ENCODE assay signal across 36 mouse cellular contexts in genomic region chr11:121004281-121004680, GRCm38 (mm10). TPM values are rescaled to one million over a fixed set of nuclear protein-coding genes. Genes with fewer than 3 reads are reported as not detected.
DNase-seq lines count a peak whose midpoint lies in the region; ATAC-seq and TF ChIP-seq lines count a peak whose summit lies in the region.
"Had no signal": no experiment of that assay in that cellular context is flagged by ENCODE, and none has a peak within 500 bp of the region (broad histone marks: within the 10 kb centered on the region; RNA-seq: fewer than 3 reads in every experiment).

No protein-coding gene starts in this region.

- peaks cover 2 to 10% of the 10 kb centered on the region in 2 experiments for H3K4me1 ChIP-seq in MEL (ENCODE audit: control insufficient read depth in 1 of 2, insufficient read depth in 2 of 2, low read length in 2 of 2)
- H3K4me1 ChIP-seq in stomach, postnatal 0 days (replicated peaks; ENCODE audit: control insufficient read depth, insufficient read depth): 0 out of 2 replicates have a peak, but pooled peaks cover 2% of the 10 kb centered on the region
- H3K4me1 ChIP-seq: forebrain, embryonic 12.5 days; forebrain, embryonic 15.5 days; intestine, embryonic 15.5 days had no signal

- H3K4me2 ChIP-seq in stomach, postnatal 0 days (replicated peaks; ENCODE audit: low read depth): no peak overlapping the region
- H3K4me2 ChIP-seq: embryonic facial prominence, embryonic 13.5 days; forebrain, embryonic 12.5 days; forebrain, embryonic 15.5 days; heart, embryonic 11.5 days; hindbrain, embryonic 12.5 days; intestine, embryonic 15.5 days had no signal

- POLR2A ChIA-PET in Patski (lab: Charles Lee): no interaction called here

- WGBS in stomach, postnatal 0 days: 43% methylated on average over 5 of the region's 5 CpGs

- H3K36me3 ChIP-seq in MEL (ENCODE audit: control insufficient read depth in 1 of 2, insufficient read depth in 2 of 2, low read length in 2 of 2): no peaks in the 10 kb centered on the region
- no peaks in the 10 kb centered on the region for H3K36me3 ChIP-seq in stomach, postnatal 0 days (ENCODE audit: control insufficient read depth, insufficient read depth, low read length)
- H3K36me3 ChIP-seq: forebrain, embryonic 12.5 days; forebrain, embryonic 15.5 days; hindbrain, embryonic 12.5 days; intestine, embryonic 15.5 days had no signal

- in situ Hi-C loops in Patski (cut with MboI; ENCODE audit: low pct_unique_long_range_greater_than_20kb): no loop called here

- H3K27ac ChIP-seq in MEL (ENCODE audit: control insufficient read depth, low read depth, low read length): no peak overlapping the region
- no peak overlapping the region for H3K27ac ChIP-seq in stomach, postnatal 0 days (replicated peaks)
- H3K27ac ChIP-seq: embryonic facial prominence, embryonic 10.5 days; embryonic facial prominence, embryonic 13.5 days; forebrain, embryonic 12.5 days; forebrain, embryonic 15.5 days; gastrocnemius, adult 2 months; hindbrain, embryonic 12.5 days; intestine, embryonic 15.5 days had no signal

- H3K9me3 ChIP-seq in MEL (replicated peaks; ENCODE audit: insufficient read depth, low read length): no peaks in the 10 kb centered on the region
- no peaks in the 10 kb centered on the region for H3K9me3 ChIP-seq in stomach, postnatal 0 days (ENCODE audit: control insufficient read depth, low read length)
- H3K9me3 ChIP-seq: embryonic facial prominence, embryonic 10.5 days; embryonic facial prominence, embryonic 13.5 days; forebrain, embryonic 12.5 days; forebrain, embryonic 15.5 days; hindbrain, embryonic 12.5 days; intestine, embryonic 15.5 days had no signal

- CTCF ChIA-PET in Patski (lab: Charles Lee): no interaction called here

- H3K27me3 ChIP-seq in MEL (ENCODE audit: control insufficient read depth in 1 of 2, insufficient read depth in 2 of 2, low read length in 2 of 2): no peaks in the 10 kb centered on the region
- H3K27me3 ChIP-seq in Patski: no peaks in the 10 kb centered on the region
- H3K27me3 ChIP-seq in stomach, postnatal 0 days (ENCODE audit: control insufficient read depth, insufficient read depth, low read length): no peaks in the 10 kb centered on the region
- H3K27me3 ChIP-seq: embryonic facial prominence, embryonic 13.5 days; forebrain, embryonic 12.5 days; forebrain, embryonic 15.5 days; hindbrain, embryonic 12.5 days; intestine, embryonic 15.5 days had no signal

- peak; percentile 62 for ATAC-seq in Patski
- 0 out of 2 replicates have a peak, but pooled peaks have one; percentile 43 for ATAC-seq in stomach, postnatal 0 days (ENCODE audit: low FRiP score, low TSS enrichment)
- ATAC-seq: forebrain, embryonic 15.5 days; hindbrain, embryonic 16.5 days; intestine, embryonic 15.5 days had no signal

- no peaks in the 10 kb centered on the region for H3K79me2 ChIP-seq in MEL (ENCODE audit: control insufficient read depth, insufficient read depth, low read length, poor library complexity)

- H3K4me3 ChIP-seq in MEL (ENCODE audit: control insufficient read depth in 1 of 2, insufficient read depth in 1 of 2, low read depth in 2 of 2, low read length in 2 of 2): no peak overlapping the region
- H3K4me3 ChIP-seq in stomach, postnatal 0 days (ENCODE audit: low read depth, low read length): no peak overlapping the region
- H3K4me3 ChIP-seq: embryonic facial prominence, embryonic 10.5 days; embryonic facial prominence, embryonic 13.5 days; erythroblast, embryonic 14.5 days; forebrain, embryonic 12.5 days; forebrain, embryonic 15.5 days; gastrocnemius, adult 2 months; hindbrain, embryonic 12.5 days; intestine, embryonic 15.5 days had no signal

- H3K9ac ChIP-seq in MEL (ENCODE audit: control insufficient read depth, low read depth, low read length, poor library complexity, severe bottlenecking): no peak overlapping the region
- H3K9ac ChIP-seq in stomach, postnatal 0 days (ENCODE audit: low read length): no peak overlapping the region
- H3K9ac ChIP-seq: embryonic facial prominence, embryonic 13.5 days; forebrain, embryonic 12.5 days; forebrain, embryonic 15.5 days; hindbrain, embryonic 12.5 days; intestine, embryonic 15.5 days had no signal

- TF ChIP-seq CTCF in MEL (IDR thresholded peaks at IDR 0.05 in 2 of 3, conservative IDR thresholded peaks at IDR 0.05 in 1 of 3; ENCODE audit: control insufficient read depth in 1 of 3, insufficient read depth in 1 of 3, low read depth in 2 of 3, low read length in 3 of 3, poor library complexity in 1 of 3, severe bottlenecking in 1 of 3): no peak
- TF ChIP-seq CTCF in Patski (IDR thresholded peaks at IDR 0.05): no peak
- TF ChIP-seq CTCF in stomach, postnatal 0 days (IDR thresholded peaks at IDR 0.05; ENCODE audit: low read depth): no peak

- TF ChIP-seq POLR2A in MEL (IDR thresholded peaks at IDR 0.05; ENCODE audit: control insufficient read depth in 1 of 2, insufficient read depth in 1 of 2, low read depth in 1 of 2, low read length in 2 of 2, poor library complexity in 1 of 2): no peak

- DNase-seq in adrenal gland, postnatal 14 days: peak; percentile 35
- DNase-seq in adrenal gland, adult 18-20 months (ENCODE audit: low spot score in 2 of 2): no peak
- DNase-seq in MEL (ENCODE audit: low read depth, low spot score): no peak
- DNase-seq in Patski (ENCODE audit: low read depth, low spot score): no peak
- DNase-seq in stomach, postnatal 0 days (ENCODE audit: low spot score): no peak
- DNase-seq in cerebellum, adult 11-12 months: no peak
- DNase-seq in urinary bladder, adult 18-20 months (ENCODE audit: low spot score in 2 of 2): no peak
- no peak for DNase-seq in heart, adult 8-10 months (ENCODE audit: low spot score)
- DNase-seq: adrenal gland, adult 8-10 months; B cell, adult 2 months; cerebellum, adult 11 months; cerebellum, adult 8-10 months; cerebellum, postnatal 10 days; cerebellum, postnatal 36 days; embryo, embryonic 11 days; gastrocnemius, adult 2 months; heart, adult 11 months; kidney, adult 11 months; kidney, adult 8-10 months had no signal

- no peak for TF ChIP-seq RAD21 in MEL (IDR thresholded peaks at IDR 0.05; ENCODE audit: low read depth, low read length)

- TF ChIP-seq EP300 in MEL (IDR thresholded peaks at IDR 0.05; ENCODE audit: low read depth in 1 of 2, low read length in 2 of 2): no peak
- TF ChIP-seq EP300 in stomach, postnatal 0 days (optimal IDR thresholded peaks at IDR 0.05): no peak

TF ChIP-seq in MEL, 35 proteins besides CTCF, POLR2A, EP300 and RAD21:
- TF ChIP-seq MYB (IDR thresholded peaks at IDR 0.05; ENCODE audit: low read depth, low read length) (no peak), MAZ (IDR thresholded peaks at IDR 0.05; ENCODE audit: low read depth, low read length) (0 out of 2 replicates have a peak, but pooled peaks have one; percentile 22)
TF ChIP-seq in MEL: peak in this region for 1.

RNA-seq across cellular contexts. Expression of gene Csnk1d, which starts 13.2 kb away (rescaled TPM):
- 124 and 135 TPM in 2 replicates for total RNA-seq in adrenal gland, postnatal 14 days (2021)
- total RNA-seq in adrenal gland, adult 18-20 months (2021): 100 to 1,000 TPM; 108 to 127 TPM
- total RNA-seq in MEL (2012; rRNA removed): 81.3 and 83.2 TPM in 2 replicates
- 100 to 1,000 TPM; 121 to 329 TPM for polyA plus RNA-seq in MEL (2012; ENCODE audit: insufficient read depth in 1 of 2, insufficient read length in 2 of 2, low read depth in 1 of 2, low replicate concordance in 2 of 2, missing spikeins in 1 of 2)
- 144 TPM for polyA plus RNA-seq in Patski (2021)
- 60.7 and 63.8 TPM in 2 replicates for polyA plus RNA-seq in stomach, postnatal 0 days (2015; fragmentation: Nextera tagmentation; extraction: Ambion mirVana)
- 10 to 100 TPM; 52.1 to 61.2 (median 56.3) TPM for total RNA-seq in heart, adult 8-10 months (2022)

RNA-seq across cellular contexts. Expression of gene Cd7, which starts 34.9 kb away (rescaled TPM):
- total RNA-seq in adrenal gland, postnatal 14 days (2021): 0.48 and 3.8 TPM in 2 replicates
- 1 to 10 TPM in 1 of 2 experiments, under 1 TPM in 1; 0.43 to 1.3 TPM for total RNA-seq in adrenal gland, adult 18-20 months (2021)
- total RNA-seq in MEL (2012; rRNA removed): 0.39 and 0.58 TPM in 2 replicates
- polyA plus RNA-seq in MEL (2012; ENCODE audit: insufficient read depth in 1 of 2, insufficient read length in 2 of 2, low read depth in 1 of 2, low replicate concordance in 2 of 2, missing spikeins in 1 of 2) (under 1 TPM in 1 of 2 experiments, not detected in 1; 0.33 TPM), Patski (2021) (not detected)
- polyA plus RNA-seq in stomach, postnatal 0 days (2015; fragmentation: Nextera tagmentation; extraction: Ambion mirVana): 0.31 and 0.51 TPM in 2 replicates
- total RNA-seq in heart, adult 8-10 months (2022): under 1 TPM in 2 of 4 experiments, not detected in 2; 0.37 to 0.49 TPM
- total RNA-seq: gastrocnemius, adult 2 months; gastrocnemius, postnatal 14 days; gastrocnemius, postnatal 4 days had no signal
- polyA plus RNA-seq: embryonic facial prominence, embryonic 10.5 days; erythroblast, embryonic 14.5 days; forebrain, embryonic 12.5 days; forebrain, embryonic 15.5 days; heart, embryonic 11.5 days; heart, embryonic 14.5 days; heart, postnatal 0 days; hindbrain, embryonic 12.5 days; hindbrain, embryonic 16.5 days had no signal

RNA-seq across cellular contexts. Expression of gene Slc16a3, which starts 56.0 kb away (rescaled TPM):
- 10.6 and 14.0 TPM in 2 replicates for total RNA-seq in adrenal gland, postnatal 14 days (2021)
- total RNA-seq in adrenal gland, adult 18-20 months (2021): 1 to 10 TPM; 1.3 to 4.4 TPM
- total RNA-seq in MEL (2012; rRNA removed): 570 and 748 TPM in 2 replicates
- polyA plus RNA-seq in MEL (2012; ENCODE audit: insufficient read depth in 1 of 2, insufficient read length in 2 of 2, low read depth in 1 of 2, low replicate concordance in 2 of 2, missing spikeins in 1 of 2) (100 to 1,000 TPM in 1 of 2 experiments, 10 to 100 TPM in 1; 85.7 to 610 TPM), Patski (2021) (0.39 TPM)
- polyA plus RNA-seq in stomach, postnatal 0 days (2015; fragmentation: Nextera tagmentation; extraction: Ambion mirVana): 7.2 and 10.0 TPM in 2 replicates
- total RNA-seq in heart, adult 8-10 months (2022): 1 to 10 TPM; 1.0 to 3.7 (median 1.3) TPM

RNA-seq across cellular contexts. Expression of gene Sectm1b, which starts 59.1 kb away (rescaled TPM):
- total RNA-seq in adrenal gland, postnatal 14 days (2021): not detected in 2 replicates
- under 1 TPM in 1 of 2 experiments, not detected in 1; 0.27 TPM for total RNA-seq in adrenal gland, adult 18-20 months (2021)
- not detected in 2 replicates for total RNA-seq in MEL (2012; rRNA removed)
- polyA plus RNA-seq in MEL (2012; ENCODE audit: insufficient read depth in 1 of 2, insufficient read length in 2 of 2, low read depth in 1 of 2, low replicate concordance in 2 of 2, missing spikeins in 1 of 2) (under 1 TPM in 1 of 2 experiments, not detected in 1; 0.14 TPM), Patski (2021) (1.9 TPM)
- polyA plus RNA-seq in stomach, postnatal 0 days (2015; fragmentation: Nextera tagmentation; extraction: Ambion mirVana): 113 and 133 TPM in 2 replicates
- not detected for total RNA-seq in heart, adult 8-10 months (2022)
- total RNA-seq: adrenal gland, adult 8-10 months; adrenal gland, postnatal 36 days; gastrocnemius, adult 2 months; gastrocnemius, postnatal 14 days; gastrocnemius, postnatal 4 days; heart, postnatal 25 days; hematopoietic stem cell, adult 5-6 weeks had no signal
- polyA plus RNA-seq: cortical plate, adult 2 months; embryonic facial prominence, embryonic 10.5 days; erythroblast, embryonic 14.5 days; forebrain, embryonic 12.5 days; forebrain, embryonic 15.5 days; heart, embryonic 11.5 days; heart, embryonic 14.5 days; hindbrain, embryonic 12.5 days; hindbrain, embryonic 16.5 days had no signal

Comparison
In these comparisons a context has a peak if more than half of its experiments do, and no peak if none do; other contexts are left out.
1. RNA of gene Slc16a3, which starts 56.0 kb away (total RNA-seq): 570 to 748 TPM in MEL; 10.6 to 14.0 TPM in adrenal gland, postnatal 14 days, 1.3 to 4.4 TPM in adrenal gland, adult 18-20 months and 1.0 to 3.7 TPM in heart, adult 8-10 months; every median in the first group is over 10 times any median in the second.